Mouse (Mus musculus): ENCODE measurements at regions not wholly inside any gene's neighbourhood (a gene's known extent, or its start where the extent isn't known, plus 50 kb on each side); places are given as distances from the start of the nearest gene placed in this dataset.

DNA sequence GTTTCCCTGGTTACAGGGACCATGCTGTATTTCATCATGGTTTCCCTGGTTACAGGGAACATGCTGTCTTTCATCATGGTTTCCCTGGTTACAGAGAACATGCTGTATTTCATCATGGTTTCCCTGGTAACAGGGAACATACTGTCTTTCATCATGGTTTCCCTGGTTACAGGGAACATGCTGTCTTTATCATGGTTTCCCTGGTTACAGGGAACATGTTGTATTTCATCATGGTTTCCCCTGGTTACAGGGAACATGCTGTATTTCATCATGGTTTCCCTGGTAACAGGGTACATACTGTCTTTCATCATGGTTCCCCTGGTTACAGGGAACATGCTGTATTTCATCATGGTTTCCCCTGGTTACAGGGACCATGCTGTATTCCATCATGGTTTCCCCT lies 1579.5 kb downstream of the 4930444P10Rik start:
- ATAC-seq (replicated peaks; ENCODE audit: low FRiP score, low TSS enrichment, poor library complexity, severe bottlenecking) = no peak

DNA sequence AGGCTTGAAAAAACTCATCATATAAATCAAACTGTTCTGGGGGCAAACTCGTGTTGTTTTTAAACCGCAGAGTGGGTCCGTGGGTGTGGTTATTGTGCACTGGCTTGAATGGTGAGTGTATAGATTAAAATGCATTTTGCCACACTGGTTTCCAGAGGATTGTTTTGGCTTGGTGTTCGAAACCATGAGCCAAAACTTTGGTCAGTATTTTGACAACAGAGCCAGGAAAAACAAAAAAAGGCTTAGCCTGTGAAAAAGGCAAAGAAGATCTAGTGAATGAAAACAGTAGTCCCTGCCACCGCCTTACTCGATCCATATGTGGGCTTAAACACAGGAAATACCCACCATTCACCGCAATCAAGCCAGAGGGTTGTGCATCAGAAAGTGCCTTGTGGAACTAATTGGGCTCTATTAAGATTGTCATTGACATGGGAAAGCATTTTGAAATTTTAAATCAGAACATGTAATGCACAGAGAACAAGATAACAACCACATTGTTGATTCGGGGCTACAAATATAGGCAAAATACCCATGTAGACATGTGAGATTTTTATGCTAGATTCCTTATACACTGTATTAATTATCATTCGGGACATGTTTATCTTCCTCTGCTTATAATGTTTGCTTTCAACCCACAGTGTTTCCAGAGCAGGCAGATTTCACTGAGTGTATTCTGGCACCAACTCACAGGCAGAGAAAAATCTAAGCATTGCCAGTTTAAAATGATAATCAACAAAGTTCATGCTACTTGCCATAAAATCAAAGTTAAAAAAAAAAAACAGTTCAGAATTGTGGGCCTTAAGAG lies 1580.4 kb downstream of the 4930444P10Rik start:
- no peak for ATAC-seq (replicated peaks; ENCODE audit: low FRiP score, low TSS enrichment, poor library complexity, severe bottlenecking)

- ATAC-seq (replicated peaks; ENCODE audit: low FRiP score, low TSS enrichment, poor library complexity, severe bottlenecking) = peak; percentile 10; the same call in 1 of the 2 replicates
Observed at GRCm38 (mm10) chr1:14506831-14507690, 1586.1 kb downstream of the 4930444P10Rik start.

DNA sequence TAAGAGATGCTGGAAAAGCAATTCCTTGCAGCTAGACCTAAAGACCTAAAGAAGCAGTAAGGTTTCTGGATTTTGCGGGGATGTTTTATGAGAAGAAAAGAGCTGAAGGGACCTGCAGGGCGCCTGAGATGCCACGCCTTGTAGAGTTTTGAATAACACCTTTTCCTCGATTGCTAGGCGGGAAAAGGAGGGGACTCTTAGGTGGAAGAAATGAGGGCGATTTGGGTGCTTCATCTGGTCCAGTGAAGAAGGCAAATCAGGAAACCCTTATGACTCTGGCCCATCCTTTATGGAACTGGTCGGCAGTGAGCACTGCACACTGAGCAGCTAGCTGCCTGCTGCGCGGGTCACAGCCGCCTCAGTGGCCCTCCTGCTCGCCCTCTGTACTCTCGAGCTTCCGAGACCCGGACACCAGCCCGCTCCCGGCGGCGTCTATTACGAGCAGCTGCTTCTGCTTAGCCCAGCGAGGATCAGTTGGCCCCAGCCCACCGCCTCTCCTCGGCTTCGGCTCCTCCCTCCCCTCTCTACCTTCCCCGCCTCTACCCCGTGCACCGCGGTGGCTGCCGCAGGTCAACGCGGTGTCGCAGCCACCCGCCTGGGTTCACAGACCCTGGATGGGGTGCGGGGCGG lies 1586.8 kb downstream of the 4930444P10Rik start:
- peak; percentile 74 for ATAC-seq (replicated peaks; ENCODE audit: low FRiP score, low TSS enrichment, poor library complexity, severe bottlenecking)

DNA sequence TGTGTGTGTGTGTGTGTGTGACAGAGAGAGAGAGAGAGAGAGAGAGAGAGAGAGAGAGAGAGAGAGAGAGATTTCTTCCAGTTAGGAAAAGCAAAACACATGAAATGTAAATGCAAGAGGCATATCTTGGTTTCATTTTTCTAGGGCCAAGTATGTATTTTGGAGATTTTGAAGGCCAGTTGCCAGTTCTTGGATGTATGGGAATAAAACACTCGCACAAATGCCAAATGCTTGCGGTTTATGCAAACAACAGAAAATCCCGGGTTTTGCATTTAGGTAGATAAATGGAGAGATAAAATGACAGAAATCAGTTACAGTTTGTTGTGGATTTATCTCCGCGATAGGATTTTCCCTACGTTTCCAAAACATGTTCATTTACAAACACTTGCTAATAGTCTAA lies 1587.4 kb downstream of the 4930444P10Rik start:
- ATAC-seq (replicated peaks; ENCODE audit: low FRiP score, low TSS enrichment, poor library complexity, severe bottlenecking) = no peak

GRCm38 (mm10) chr1:14504767-14505343 lies 1588.3 kb downstream of the 4930444P10Rik start:
- no peak for ATAC-seq (replicated peaks; ENCODE audit: low FRiP score, low TSS enrichment, poor library complexity, severe bottlenecking)

DNA sequence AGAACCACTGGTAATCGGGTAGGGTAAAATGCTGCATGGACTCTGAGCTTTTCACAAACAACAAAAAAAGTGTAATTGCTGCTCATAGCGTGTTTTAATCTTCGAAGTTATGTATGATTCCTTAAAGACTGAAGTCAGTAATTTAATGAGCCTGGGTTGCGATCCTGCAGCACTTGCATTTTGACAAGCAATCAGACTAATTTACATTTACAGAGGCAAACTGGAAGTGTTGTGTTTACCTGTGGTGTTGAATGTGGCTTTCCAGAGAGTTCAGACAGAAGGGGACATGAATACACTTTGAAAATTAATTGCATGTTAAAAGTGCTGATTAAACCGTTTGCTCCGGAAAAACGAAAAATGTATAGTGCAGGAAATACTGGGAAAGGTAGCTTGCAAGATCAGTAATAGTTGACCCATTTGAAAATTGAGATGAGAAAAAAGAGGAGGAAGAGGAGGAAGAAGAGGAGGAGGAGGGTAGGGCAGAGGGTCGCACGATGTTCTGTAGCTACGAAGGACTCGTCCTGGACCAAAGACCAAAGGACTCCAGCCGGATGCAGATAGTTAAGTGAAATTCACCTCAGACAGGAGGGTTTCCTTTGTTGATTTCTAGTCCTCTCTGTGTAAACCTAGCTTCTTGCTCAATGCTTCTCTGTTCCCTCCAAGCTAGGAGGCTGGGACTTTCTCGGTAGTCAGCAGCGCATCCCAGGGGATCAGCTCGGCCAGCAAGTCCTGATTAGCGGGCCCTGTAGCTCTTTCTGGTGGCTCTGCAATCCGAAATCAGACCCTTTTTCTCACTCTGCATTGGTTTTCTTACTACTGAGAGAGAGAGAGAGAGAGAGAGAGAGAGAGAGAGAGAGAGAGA lies 1589.0 kb downstream of the 4930444P10Rik start:
- ATAC-seq (replicated peaks; ENCODE audit: low FRiP score, low TSS enrichment, poor library complexity, severe bottlenecking) = no peak

GRCm38 (mm10) chr1:14503193-14503800 lies 1589.8 kb downstream of the 4930444P10Rik start:
- no peak for ATAC-seq (replicated peaks; ENCODE audit: low FRiP score, low TSS enrichment, poor library complexity, severe bottlenecking)

DNA sequence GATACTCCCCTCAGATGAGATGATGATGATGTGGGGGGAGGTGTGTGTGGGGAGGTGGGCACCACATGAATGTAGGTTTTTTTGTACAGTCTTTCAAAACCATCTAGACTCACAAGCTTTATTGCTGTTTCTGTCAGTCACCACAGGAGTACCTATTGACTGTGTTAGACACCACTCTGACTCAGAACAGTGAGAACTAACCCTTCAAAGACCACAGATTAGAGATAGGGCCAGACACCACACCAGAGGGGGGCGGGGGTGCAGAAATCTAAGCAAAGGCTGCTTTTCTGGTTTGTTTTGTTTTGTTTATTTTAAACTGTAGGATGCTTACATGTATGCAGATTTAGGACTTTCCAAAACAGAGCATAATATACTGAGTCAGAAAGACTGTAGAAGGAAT lies 1594.0 kb downstream of the 4930444P10Rik start:
- no peak for ATAC-seq (replicated peaks; ENCODE audit: low FRiP score, low TSS enrichment, poor library complexity, severe bottlenecking)

GRCm38 (mm10) chr1:14490026-14490425 lies 1603.1 kb downstream of the 4930444P10Rik start:
- ATAC-seq (replicated peaks; ENCODE audit: low FRiP score, low TSS enrichment, poor library complexity, severe bottlenecking) = no peak

DNA sequence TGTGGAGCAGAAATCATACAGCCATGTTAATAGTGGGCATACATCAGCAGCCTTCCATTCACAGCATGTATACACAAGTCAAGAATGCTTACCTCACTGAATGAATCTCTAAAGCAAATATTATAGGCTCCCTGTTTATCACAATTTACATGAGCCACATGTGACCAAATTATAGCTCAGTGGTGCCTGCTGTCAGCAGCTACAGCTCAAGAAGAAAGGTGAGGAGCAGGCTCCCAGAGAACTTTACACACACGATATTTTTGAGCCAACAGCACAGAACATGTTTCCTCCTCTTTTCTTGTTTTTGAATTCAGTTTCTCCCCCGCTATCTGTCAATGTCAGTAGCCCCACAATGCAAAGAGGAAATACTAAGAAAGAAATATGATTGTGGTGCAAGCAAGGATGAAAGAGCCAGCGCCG lies 1605.4 kb downstream of the 4930444P10Rik start:
- no peak for ATAC-seq (replicated peaks; ENCODE audit: low FRiP score, low TSS enrichment, poor library complexity, severe bottlenecking)

GRCm38 (mm10) chr1:14485746-14486145 lies 1607.4 kb downstream of the 4930444P10Rik start:
- ATAC-seq (replicated peaks; ENCODE audit: low FRiP score, low TSS enrichment, poor library complexity, severe bottlenecking) = no peak

DNA sequence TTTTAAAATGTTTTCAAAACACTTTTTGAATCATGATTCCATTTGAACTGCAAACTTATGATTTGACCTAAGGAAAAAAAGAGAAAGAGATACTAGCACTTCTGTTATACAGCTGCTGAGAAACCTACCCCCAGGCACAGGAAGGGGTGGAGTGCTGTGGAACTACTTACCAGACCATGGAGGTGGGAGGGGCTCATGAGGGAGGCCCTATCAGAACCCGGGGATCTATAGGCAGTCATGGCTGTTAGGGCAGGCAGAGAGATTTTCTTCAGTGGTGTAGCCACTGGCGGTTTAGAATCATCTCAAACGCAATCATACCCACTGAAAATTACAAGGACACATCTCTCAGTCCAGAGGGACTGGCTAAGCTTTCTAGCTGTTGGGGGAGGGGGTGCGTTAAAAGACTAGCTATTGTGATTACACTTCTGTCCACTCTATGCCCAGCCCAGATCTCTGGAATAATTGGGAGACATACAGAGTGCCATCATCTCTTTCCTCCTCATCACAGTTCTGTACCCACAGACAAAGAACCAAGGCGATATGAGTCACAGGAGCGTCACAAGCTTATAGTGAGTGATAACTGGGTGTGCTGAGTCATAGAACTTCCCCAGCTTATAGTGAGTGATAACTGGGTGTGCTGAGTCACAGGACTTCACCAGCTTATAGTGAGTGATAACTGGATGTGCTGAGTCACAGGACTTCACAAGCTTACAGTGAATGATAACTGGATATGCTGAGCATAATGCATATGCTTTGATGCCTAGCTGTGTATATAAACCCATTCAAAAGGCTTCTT lies 1608.8 kb downstream of the 4930444P10Rik start:
- peak; percentile 99 for ATAC-seq (replicated peaks; ENCODE audit: low FRiP score, low TSS enrichment, poor library complexity, severe bottlenecking)

- ATAC-seq (replicated peaks; ENCODE audit: low FRiP score, low TSS enrichment, poor library complexity, severe bottlenecking) = no peak
Observed at GRCm38 (mm10) chr1:14472294-14472693, 1620.8 kb downstream of the 4930444P10Rik start.

GRCm38 (mm10) chr1:14471551-14471950 lies 1621.6 kb downstream of the 4930444P10Rik start:
- no peak for ATAC-seq (replicated peaks; ENCODE audit: low FRiP score, low TSS enrichment, poor library complexity, severe bottlenecking)

GRCm38 (mm10) chr1:14464788-14465482 lies 1628.2 kb downstream of the 4930444P10Rik start:
- no peak for ATAC-seq (replicated peaks; ENCODE audit: low FRiP score, low TSS enrichment, poor library complexity, severe bottlenecking)

DNA sequence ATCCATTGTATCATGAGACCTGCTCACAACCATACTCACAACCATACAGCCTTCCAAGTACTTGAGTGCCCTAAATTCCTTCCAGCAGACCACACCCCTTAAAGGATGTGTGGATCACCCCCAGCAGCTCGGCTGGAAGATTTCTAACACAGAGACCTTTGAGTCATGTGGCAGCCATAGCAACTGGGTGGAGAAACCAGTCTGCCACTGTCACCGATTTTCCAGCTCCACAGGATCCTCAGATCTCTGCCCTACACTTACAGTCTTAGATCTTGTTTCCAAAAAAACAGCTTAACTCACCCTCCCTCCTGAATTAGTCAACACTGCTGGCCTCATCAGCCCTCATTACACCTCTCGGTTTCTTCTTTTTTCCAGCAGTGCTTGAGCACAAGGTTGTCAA lies 1630.6 kb downstream of the 4930444P10Rik start:
- no peak for ATAC-seq (replicated peaks; ENCODE audit: low FRiP score, low TSS enrichment, poor library complexity, severe bottlenecking)

All from megakaryocyte-erythroid progenitor cell, adult 5-6 weeks (primary cell).